Mouse (Mus musculus) urinary bladder, postnatal 4 days (tissue): ENCODE results near the gene Fam181a.

Experiments used
- DNase-seq, 2 experiments: peaks; one replicate each; pipeline ENCODE4 v3.0.0; 2021 to 2022; ENCODE audit warnings: low spot score in 2 of 2

The Fam181a gene

DNA sequence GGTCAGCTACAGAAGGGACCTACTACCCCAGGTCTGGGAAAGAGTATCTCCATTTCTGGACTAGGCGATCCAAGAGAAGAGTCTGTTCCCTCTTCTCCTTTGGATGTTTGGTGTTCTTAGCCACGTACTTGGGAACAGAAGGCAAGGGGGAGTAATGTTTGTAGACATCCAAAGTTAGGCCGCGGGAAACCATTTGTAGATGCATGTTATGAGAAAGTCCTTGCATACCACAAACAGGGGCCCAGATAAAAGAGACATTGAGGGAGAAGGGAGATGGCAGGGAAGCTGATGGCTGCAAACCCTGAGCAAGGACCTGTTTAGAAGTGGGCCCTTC is 45.6 kb downstream of the Fam181a start:
- DNase-seq, result no peak

- DNase-seq, result no peak
Observed at GRCm38 (mm10) chr12:103358216-103358615, 47.4 kb downstream of the Fam181a start.

DNA sequence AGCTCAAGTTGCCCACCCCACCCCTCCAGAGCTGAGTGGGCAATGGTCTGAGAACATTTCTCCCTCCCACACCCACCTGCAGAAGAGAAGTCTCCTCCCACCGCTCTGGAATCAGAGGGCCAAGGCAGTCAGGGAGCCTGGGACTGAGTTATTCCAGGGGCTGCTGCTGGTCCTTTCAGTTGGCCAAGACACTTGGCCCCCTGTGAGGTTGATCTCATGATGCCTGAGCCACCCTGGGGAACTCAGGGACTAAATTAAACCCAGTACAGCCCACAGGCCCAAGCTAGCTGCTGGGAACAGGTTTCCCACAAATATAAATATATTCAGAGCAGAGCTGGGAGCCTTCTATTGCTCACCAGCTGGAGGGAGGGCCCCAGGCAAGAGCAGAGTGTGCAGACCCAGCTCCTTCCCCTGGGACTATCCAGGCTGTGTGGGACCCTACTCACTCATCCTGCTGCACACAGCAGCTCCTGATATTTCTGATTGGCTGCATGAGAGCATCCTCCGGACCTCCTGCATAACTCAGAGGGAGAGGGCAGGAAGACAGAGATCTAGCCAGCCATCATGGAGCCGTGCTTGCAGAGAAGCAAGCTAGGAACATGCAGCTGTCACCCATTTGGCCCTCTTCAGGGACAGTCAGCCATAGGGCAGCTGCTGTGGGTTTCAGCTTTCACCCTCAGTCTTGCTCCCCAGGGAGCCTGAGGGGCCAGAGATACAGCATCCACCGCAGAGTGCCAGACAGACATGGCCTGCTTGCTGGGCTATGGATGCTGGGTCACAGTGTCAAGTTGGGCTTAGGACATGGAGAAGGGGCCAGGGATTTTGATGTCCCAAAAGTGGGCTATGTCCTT is 48.4 kb downstream of the Fam181a start:
- no peak for DNase-seq

DNA sequence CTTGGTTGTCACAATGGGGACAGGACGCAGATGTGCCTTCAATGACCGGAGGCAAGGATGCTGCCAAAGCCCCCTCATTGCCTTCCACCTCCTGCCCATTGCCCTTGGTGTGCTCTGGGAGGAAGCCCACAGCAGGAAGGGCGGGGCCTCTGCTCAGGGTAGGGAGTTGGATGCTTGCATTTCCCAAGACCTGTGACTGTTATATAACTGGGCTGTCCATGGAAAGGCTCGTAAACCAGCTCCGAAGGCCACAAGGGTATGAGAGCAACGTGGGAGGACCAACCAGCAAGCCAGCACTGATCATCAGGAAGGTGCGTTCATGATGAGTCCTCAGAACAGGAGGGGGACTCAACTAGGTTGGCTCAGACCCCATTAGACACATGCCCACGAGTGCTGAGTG is 50.0 kb downstream of the Fam181a start:
- DNase-seq, result no peak

DNA sequence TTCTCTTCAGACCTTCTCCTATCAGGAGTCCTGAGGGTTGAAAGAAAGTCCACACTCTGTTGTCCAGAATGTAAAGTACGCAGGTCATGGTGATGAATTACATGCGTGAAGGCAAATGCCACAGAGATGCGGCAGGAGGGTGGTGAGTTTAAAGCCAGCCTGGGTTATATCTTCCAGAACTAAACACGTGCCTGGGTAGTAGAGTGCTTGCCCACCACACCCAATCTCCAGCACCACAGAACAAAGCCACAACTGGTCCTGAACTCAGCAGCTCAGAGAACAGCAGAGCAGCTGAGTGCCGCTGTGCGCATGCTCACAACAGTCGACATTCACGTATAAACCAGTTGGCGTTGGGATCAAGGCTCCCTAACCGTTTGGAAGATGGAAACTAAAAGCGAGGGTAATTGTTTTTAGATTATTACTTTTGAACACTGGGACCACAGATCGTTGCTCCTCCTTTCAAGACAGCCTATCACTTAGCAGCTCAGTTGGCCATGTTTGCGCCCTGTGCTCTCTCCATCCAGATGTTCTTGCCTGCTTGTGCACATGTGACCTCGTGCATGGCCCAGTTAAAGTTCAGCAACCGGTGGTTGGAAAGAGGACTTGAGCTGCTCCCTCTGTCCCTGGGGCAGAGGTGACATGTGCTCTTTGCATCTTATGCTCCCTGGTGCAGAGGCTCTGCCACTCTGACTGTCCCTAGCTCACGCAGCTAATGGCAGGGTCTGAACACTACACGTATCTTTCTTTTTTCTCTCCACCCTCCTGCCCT is 50.9 kb downstream of the Fam181a start:
- no peak for DNase-seq

DNA sequence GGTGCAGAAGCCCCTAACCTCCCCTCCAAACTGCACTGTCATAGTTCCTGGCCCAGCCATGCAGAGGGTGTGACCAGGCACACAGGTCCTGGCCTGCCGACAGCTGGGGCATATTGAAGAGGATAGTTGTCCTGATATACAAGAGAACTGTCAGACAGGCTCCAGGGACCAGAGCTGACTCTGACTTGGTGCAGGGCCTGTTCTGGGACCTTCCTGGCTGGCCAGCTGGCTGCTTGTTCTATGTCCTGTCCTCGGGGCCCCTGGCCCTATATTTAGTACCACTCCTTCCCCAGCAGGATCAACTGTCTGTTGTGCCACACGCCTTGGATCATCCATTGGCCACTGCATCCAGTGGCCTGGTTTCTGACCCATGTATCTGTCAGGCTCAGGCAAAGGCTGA is 51.6 kb downstream of the Fam181a start:
- no peak for DNase-seq
